Mouse (Mus musculus): Measurements from ENCODE around the gene Acot7. TPM values are rescaled to one million over a fixed set of nuclear protein-coding genes. Genes with fewer than 3 reads are reported as not detected.

Gene Acot7
- polyA plus RNA-seq, 3 experiments from 2014 or later, result 124 to 249 (median 126) TPM

- no peak for ATAC-seq
Observed at GRCm38 (mm10) chr4:152277916-152278315, 100.0 kb downstream of the Acot7 start.

- ATAC-seq, result no peak
Observed at GRCm38 (mm10) chr4:152278986-152279385, 101.1 kb downstream of the Acot7 start.

- no peak for ATAC-seq
Observed at GRCm38 (mm10) chr4:152281601-152282000, 103.7 kb downstream of the Acot7 start.

- no peak for ATAC-seq
Observed at GRCm38 (mm10) chr4:152282721-152283120, 104.8 kb downstream of the Acot7 start.

- peak; percentile 90 for ATAC-seq
Observed at GRCm38 (mm10) chr4:152283186-152283950, 105.4 kb downstream of the Acot7 start.

- no peak for ATAC-seq
Observed at GRCm38 (mm10) chr4:152285505-152285904, 107.6 kb downstream of the Acot7 start.

- ATAC-seq, result no peak
Observed at GRCm38 (mm10) chr4:152286183-152286582, 108.2 kb downstream of the Acot7 start.

GRCm38 (mm10) chr4:152286887-152287286 is 109.0 kb downstream of the Acot7 start:
- ATAC-seq, result no peak

- ATAC-seq, result no peak
Observed at GRCm38 (mm10) chr4:152287317-152288120, 109.6 kb downstream of the Acot7 start.

GRCm38 (mm10) chr4:152288398-152288945 is 110.5 kb downstream of the Acot7 start:
- no peak for ATAC-seq

GRCm38 (mm10) chr4:152290385-152290784 is 112.5 kb downstream of the Acot7 start:
- no peak for ATAC-seq

- ATAC-seq, result no peak
Observed at GRCm38 (mm10) chr4:152290991-152291390, 113.1 kb downstream of the Acot7 start.

- ATAC-seq, result no peak
Observed at GRCm38 (mm10) chr4:152291562-152291961, 113.6 kb downstream of the Acot7 start, which contains the start of gene Hes3. Gene Hes3, minus strand, starts transcription at chr4:152291662.

- no peak for ATAC-seq
Observed at GRCm38 (mm10) chr4:152292102-152292765, 114.3 kb downstream of the Acot7 start.

GRCm38 (mm10) chr4:152294188-152294929 is 116.4 kb downstream of the Acot7 start:
- no peak for ATAC-seq

- peak; percentile 17 for ATAC-seq
Observed at GRCm38 (mm10) chr4:152295916-152296315, 118.0 kb downstream of the Acot7 start.

- ATAC-seq, result peak; percentile 1
Observed at GRCm38 (mm10) chr4:152296371-152296770, 118.4 kb downstream of the Acot7 start.

- ATAC-seq, result peak; percentile 89
Observed at GRCm38 (mm10) chr4:152296874-152297861, 119.2 kb downstream of the Acot7 start, which contains the start of gene Icmt. Gene Icmt, plus strand, starts transcription at chr4:152297227.

GRCm38 (mm10) chr4:152298836-152299235 is 120.9 kb downstream of the Acot7 start:
- ATAC-seq, result no peak

GRCm38 (mm10) chr4:152300375-152300774 is 122.4 kb downstream of the Acot7 start:
- ATAC-seq, result no peak

- ATAC-seq, result no peak
Observed at GRCm38 (mm10) chr4:152302012-152302411, 124.1 kb downstream of the Acot7 start.
